Mouse (Mus musculus) left cerebral cortex, adult 8-10 months (tissue): ENCODE measurements around the gene Cdc14a. TPM values are rescaled to one million over a fixed set of nuclear protein-coding genes. Genes with fewer than 3 reads are reported as not detected.
"Not testable (repeated sequence)": the region's sequence is repeated elsewhere in the genome, so short reads cannot be mapped to it uniquely, and the experiment has no call there.

Source experiments
- DNase-seq, 2 experiments: peaks; one replicate each; pipeline ENCODE4 v3.0.0; 2022; ENCODE audit warnings: low spot score in 2 of 2
- total RNA-seq, 4 experiments: library from RNA; stranded (reverse); gene quantifications; 2 replicates each; pipeline ENCODE4 v1.2.4; 2022

Cdc14a gene
- total RNA-seq, 4 experiments from 2014 or later: 4.5 to 6.6 (median 5.5) TPM

GRCm38 (mm10) chr3:116374486-116374885, 49.3 kb downstream of the Cdc14a start:
- no peak for DNase-seq

GRCm38 (mm10) chr3:116373196-116373595, 50.6 kb downstream of the Cdc14a start:
- no peak for DNase-seq

GRCm38 (mm10) chr3:116368868-116369437, 54.9 kb downstream of the Cdc14a start:
- DNase-seq: no peak

GRCm38 (mm10) chr3:116366125-116366524, 57.7 kb downstream of the Cdc14a start:
- DNase-seq: no peak

GRCm38 (mm10) chr3:116361906-116362305, 61.9 kb downstream of the Cdc14a start:
- DNase-seq: no peak

GRCm38 (mm10) chr3:116361101-116361500, 62.7 kb downstream of the Cdc14a start:
- no peak for DNase-seq

- no peak for DNase-seq
These were observed 66.0 kb downstream of the Cdc14a start for GRCm38 (mm10) chr3:116357866-116358265.

GRCm38 (mm10) chr3:116357180-116357579, 66.7 kb downstream of the Cdc14a start:
- no peak for DNase-seq

- peak in 1 of 2 experiments; percentile 17 for DNase-seq
These were observed 68.6 kb downstream of the Cdc14a start for GRCm38 (mm10) chr3:116355026-116355788.

- no peak for DNase-seq
These were observed 71.3 kb downstream of the Cdc14a start for GRCm38 (mm10) chr3:116352486-116352885.

GRCm38 (mm10) chr3:116350389-116350967, 73.4 kb downstream of the Cdc14a start:
- no peak for DNase-seq

GRCm38 (mm10) chr3:116347571-116347970, 76.3 kb downstream of the Cdc14a start:
- DNase-seq: not testable (repeated sequence)

- DNase-seq: no peak
These were observed 78.6 kb downstream of the Cdc14a start for GRCm38 (mm10) chr3:116345245-116345644.

- DNase-seq: no peak
These were observed 81.6 kb downstream of the Cdc14a start for GRCm38 (mm10) chr3:116342251-116342650.

- DNase-seq: peak; percentile 34 to 42
These were observed 82.7 kb downstream of the Cdc14a start for GRCm38 (mm10) chr3:116340950-116341624.

- DNase-seq: no peak
These were observed 83.6 kb downstream of the Cdc14a start for GRCm38 (mm10) chr3:116340281-116340680.

- no peak for DNase-seq
These were observed 85.2 kb downstream of the Cdc14a start for GRCm38 (mm10) chr3:116338616-116339015.

- DNase-seq: no peak
These were observed 86.0 kb downstream of the Cdc14a start for GRCm38 (mm10) chr3:116337840-116338239.

GRCm38 (mm10) chr3:116335036-116335435, 88.8 kb downstream of the Cdc14a start:
- DNase-seq: no peak

- no peak for DNase-seq
These were observed 90.1 kb downstream of the Cdc14a start for GRCm38 (mm10) chr3:116333711-116334110.

- DNase-seq: no peak
These were observed 90.6 kb downstream of the Cdc14a start for GRCm38 (mm10) chr3:116333229-116333628.
